Mouse (Mus musculus): ENCODE measurements around the gene Phc2.

The Phc2 gene

DNA sequence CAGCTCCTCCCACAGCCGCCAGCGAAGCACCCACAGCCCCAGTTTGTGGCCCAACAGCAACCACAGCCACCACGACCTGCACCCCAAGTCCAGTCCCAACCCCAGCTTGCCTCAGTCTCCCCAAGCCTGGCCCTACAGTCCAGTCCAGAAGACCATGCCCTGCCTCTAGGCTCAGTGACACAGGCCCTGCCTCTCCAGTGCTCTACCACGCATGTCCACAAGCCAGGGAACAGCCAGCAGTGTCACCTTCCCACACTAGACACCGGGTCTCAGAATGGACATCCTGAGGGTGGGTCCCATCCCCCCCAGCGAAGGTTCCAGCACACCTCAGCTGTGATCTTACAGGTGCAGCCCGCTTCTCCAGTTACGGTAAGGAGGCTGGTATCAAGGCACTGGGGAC, 68.4 kb downstream of the Phc2 start:
- DNase-seq: no peak

DNA sequence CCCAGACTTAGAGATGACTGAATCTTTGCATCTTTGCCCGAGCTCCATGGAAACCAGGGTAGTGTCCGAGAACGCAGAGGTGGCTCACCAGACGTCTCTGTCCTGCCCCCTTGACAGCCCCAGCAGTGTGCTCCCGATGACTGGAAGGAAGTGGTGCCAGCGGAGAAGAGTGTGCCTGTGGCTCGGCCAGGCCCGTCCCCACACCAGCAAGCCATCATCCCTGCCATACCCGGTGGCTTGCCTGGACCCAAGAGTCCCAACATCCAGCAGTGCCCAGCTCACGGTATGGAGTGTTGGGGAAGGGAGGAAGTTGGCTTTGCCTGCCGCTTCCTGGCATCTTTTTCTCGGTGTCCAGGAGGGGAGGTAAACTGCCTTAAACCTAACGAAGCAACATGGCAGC, 68.9 kb downstream of the Phc2 start:
- no peak for DNase-seq

GRCm38 (mm10) chr4:128724059-128724458, 69.6 kb downstream of the Phc2 start:
- no peak for DNase-seq

DNA sequence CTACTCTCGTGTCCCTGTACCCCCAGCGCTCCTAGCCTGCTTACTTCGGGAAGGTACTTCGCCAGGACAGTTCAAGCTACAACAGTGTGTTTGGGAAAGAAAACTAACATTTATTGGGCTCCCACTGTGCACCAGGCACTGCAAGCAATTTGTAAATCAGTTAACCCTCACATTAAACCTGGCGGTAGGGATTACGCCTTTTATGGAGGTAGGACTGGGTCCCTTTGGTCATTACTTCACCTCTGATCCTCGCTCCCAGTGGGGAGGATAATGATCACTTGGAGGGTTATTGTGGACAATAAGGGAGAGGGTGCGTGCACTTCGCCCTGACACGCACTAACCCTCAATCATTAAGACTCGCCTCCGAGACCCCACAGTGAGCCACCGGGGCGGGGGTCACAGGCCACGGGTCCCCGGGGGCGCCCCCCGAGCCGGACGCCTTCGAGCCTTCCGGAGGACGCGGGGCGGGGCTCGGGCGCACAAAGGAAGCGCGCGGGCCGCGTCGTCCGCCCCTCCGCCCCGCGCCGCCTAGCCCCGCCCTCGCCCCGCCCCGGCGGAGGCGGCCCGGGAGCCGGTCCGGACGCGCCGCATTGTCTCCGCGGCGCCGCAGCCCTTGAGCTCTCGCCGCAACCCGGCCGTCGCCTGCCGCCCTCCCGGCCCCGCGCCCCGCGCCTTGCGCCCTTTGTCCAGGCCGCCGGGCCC, 72.7 kb downstream of the Phc2 start:
- DNase-seq: peak; percentile 96

DNA sequence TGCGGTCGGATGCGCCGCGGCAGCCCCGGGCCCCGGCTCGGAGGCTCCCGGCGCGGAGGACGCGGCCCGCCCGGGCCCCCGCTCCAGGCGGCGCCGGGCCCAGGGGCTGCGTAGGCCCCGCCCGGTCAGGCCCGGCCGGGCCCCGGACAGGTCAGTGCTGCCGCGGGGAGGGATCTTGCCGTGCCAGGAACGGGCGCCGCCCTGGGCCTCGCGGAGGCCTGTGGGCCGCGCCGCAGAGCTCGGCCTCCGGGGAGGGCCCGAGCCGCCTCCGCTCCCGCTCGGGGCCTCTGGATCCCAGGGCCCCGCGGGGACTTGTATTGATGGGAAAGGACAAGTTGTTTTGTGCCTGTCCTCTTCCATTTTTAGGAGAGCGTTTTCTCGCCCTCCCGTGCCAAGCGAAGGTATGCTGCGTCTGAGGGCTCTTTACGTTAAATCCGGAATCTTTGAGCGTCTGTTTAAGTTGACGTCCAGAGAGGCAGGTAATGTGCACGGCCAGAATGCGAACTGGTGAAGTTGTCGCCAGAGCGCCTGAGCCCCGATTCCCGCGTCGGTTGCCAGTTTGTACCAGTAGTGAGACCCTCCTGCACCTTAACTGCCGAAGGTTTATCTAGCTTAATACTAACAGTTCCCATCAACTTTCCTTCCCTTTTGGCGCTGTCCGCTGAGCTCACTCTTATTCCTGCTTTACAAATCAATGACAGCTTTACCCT, 73.4 kb downstream of the Phc2 start:
- peak; percentile 62 for DNase-seq

- no peak for DNase-seq
These were observed 73.9 kb downstream of the Phc2 start for GRCm38 (mm10) chr4:128728431-128728851.

GRCm38 (mm10) chr4:128729033-128729708, 74.7 kb downstream of the Phc2 start:
- no peak for DNase-seq

DNA sequence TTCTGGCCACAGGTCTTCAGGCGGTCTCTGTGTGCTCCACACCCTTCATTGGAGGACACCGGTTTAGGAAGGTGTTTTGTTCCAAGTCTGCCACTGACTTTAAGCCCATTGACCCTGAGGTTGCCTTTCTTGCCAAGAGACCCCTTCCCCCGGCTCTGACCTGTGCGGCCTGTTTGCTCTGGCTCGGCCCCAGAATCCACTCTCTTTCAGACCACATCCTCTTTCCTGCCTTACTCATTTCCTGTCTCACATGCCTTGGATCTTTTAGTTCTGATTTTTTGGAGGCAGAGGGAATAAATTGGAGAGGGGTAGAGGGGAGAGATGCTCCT, 75.2 kb downstream of the Phc2 start:
- no peak for DNase-seq

DNA sequence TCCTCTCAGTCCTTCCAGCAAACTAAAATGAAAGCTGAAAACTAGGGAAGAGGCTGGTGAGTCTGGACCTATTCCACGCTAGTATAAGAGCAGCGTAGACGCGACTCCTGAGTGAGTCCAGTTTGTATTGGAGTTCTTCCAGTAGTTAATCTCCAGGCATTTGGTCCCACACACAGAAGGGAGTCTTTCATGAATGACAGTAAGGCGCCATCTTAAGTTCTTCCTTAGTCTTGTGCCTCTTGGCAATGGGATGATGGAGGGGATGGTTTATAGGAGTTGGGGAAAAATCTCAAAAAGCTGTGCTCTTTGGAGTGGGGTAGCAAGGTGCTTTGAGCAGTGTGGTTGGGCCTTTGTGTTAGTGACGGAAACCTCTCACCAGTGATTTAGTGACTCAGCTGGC, 75.8 kb downstream of the Phc2 start:
- DNase-seq: no peak

- DNase-seq: no peak
These were observed 78.3 kb downstream of the Phc2 start for GRCm38 (mm10) chr4:128732794-128733193.

GRCm38 (mm10) chr4:128733496-128733895, 79.0 kb downstream of the Phc2 start:
- no peak for DNase-seq

GRCm38 (mm10) chr4:128734217-128734616, 79.7 kb downstream of the Phc2 start:
- DNase-seq: no peak

DNA sequence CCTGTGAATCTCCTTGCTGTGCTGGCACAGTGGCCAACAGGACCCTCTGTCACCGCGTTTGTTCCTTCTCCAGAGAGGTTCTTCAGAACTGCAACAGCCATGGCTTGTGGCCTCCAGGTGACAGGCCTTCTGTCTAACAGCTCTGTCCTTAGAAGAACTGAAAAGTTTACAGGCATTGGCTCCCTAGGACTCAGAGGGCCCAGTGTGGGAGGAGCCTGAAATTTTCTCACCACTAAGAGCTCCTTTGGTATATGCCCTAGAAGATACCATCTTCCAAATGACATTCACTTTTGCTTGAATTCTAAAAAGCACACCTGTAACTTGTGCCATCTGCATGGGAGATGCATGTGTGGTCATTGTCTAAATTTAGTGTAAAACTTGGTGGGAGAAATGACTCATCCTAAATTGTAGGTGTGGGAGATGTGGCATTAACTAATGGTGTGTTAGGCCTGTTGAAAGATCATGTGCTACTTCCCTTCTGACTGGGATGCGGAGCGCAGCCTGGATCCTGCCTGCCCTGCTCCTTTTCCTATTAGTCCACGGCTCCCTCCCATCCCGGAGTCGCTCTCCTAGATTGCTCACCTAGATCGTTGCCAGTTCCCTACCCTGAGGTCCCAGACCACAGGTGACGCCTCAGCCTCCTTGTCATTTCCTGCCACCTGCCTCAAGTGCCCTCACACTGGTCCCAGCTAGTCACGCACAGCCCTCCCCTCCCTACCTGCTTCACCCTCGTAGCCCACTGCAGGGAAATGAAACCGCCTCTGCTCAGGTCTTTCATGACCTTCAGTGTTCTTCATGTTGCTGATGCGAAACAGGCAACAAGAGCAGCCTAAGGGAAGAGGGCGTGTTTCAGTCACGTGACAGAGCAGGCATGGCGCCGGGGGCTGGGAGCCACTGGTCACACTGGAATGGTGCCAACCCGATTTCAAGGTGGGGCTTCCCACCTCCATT, 80.5 kb downstream of the Phc2 start:
- peak; percentile 63 for DNase-seq

DNA sequence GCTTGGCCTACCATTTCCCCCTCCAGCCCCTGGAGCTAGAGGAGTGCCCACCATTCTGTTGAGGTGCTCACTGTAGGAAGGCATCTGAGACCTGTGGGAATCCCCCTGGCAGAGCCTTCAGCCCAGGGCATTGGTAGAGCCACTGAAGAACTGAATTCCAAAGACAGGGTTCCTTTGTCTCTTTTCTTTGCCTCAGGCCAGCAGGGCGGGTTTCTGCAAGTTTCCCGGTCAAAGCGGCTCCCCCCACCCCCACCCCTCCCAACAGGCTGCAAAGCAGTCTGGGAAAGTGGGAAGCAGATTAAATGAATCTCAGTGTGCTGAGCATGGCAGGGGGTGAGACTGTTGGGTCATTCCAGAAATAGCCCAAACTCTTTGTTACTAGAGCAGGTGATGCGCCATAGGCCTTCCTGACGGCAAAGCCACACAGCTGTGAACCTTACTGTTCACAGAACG, 82.7 kb downstream of the Phc2 start:
- DNase-seq: no peak

- no peak for DNase-seq
These were observed 83.5 kb downstream of the Phc2 start for GRCm38 (mm10) chr4:128737825-128738610.

DNA sequence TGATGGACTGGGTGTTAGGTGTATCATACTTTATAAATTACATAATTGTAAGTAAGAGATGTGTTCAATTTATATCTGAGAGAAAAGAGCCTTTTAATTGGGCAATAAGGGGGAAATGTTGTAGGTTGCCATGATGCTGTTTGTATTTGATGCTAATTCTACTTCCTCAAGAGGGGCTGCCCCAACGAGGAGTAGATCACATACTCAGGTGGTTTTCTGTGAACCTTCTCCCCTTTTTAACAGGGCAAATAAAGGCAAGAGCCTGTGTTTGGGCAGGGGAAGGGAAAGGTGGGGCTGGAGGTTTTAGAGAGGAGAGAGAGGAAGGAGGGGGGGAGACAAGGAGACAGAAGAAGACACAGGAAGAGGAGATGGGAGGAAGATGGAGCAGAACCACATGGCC, 86.4 kb downstream of the Phc2 start:
- DNase-seq: no peak

GRCm38 (mm10) chr4:128741906-128742305, 87.4 kb downstream of the Phc2 start:
- DNase-seq: no peak

- no peak for DNase-seq
These were observed 88.0 kb downstream of the Phc2 start for GRCm38 (mm10) chr4:128742379-128742970.

DNA sequence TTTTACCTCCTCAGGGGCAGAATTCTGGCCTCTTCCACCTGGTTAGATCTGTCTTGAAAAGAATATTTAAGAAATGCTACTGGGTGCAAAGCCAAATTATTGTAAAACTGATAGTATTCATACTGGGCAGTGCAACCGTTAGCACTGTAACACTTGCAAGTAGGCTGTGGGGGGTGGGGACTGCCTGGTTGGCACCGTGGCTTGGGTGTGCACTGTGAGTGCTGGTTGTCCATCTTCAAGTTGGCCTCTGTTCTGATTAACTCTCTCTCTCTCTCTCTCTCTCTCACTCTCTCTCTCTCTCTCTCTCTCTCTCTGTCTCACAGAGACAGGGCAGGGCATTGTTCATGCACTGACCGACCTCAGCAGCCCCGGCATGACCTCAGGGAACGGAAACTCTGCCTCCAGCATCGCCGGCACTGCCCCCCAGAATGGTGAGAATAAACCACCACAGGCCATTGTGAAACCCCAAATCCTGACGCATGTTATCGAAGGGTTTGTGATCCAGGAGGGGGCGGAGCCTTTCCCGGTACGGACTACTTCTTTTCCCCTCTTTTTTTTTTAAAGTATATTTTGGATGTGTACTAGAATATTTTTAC, 88.6 kb downstream of the Phc2 start:
- no peak for DNase-seq

DNA sequence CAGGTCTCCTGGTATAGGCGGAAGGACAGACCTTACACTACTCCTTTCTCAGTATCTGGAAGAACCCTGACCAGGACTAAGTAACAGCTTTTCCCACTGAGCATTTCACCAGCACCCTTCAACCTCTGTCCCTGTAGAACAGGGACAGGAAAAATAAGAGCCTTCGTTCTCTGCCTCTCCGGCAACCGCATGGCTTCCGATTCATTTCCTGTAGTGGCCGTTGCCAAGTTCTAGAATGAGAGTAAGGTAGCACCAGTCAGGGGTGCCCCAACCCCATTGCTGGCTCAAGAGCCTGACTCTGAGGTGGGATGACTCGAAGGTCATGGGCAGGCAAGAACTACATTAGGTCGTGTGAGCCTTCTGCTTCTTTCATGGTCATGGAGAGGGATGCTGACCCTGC, 90.7 kb downstream of the Phc2 start:
- DNase-seq: no peak

GRCm38 (mm10) chr4:128747614-128748270, 93.2 kb downstream of the Phc2 start:
- DNase-seq: no peak

All from thymus, postnatal 4 days (tissue).